ENCODE assay signal across 25 mouse cellular contexts in genomic region chr6:8347154-8347553, GRCm38 (mm10).
DNase-seq lines count a peak whose midpoint lies in the region; ATAC-seq and TF ChIP-seq lines count a peak whose summit lies in the region.
"Had no signal": no experiment of that assay in that cellular context is flagged by ENCODE, and none has a peak within 500 bp of the region (broad histone marks: within the 10 kb centered on the region; RNA-seq: fewer than 3 reads in every experiment).

No protein-coding gene starts in this region.

- H3K36me3 ChIP-seq in lung, embryonic 14.5 days (ENCODE audit: insufficient read depth): no peaks in the 10 kb centered on the region
- H3K36me3 ChIP-seq in liver, embryonic 15.5 days (replicated peaks): no peaks in the 10 kb centered on the region
- H3K36me3 ChIP-seq in stomach, embryonic 14.5 days (ENCODE audit: control insufficient read depth, insufficient read depth, low read length): no peaks in the 10 kb centered on the region
- H3K36me3 ChIP-seq in forebrain, postnatal 0 days (ENCODE audit: insufficient read depth): no peaks in the 10 kb centered on the region
- H3K36me3 ChIP-seq in hindbrain, embryonic 14.5 days (replicated peaks; ENCODE audit: control insufficient read depth, insufficient read depth): no peaks in the 10 kb centered on the region
- H3K36me3 ChIP-seq: heart, embryonic 15.5 days; hindbrain, embryonic 13.5 days; limb, embryonic 10.5 days; midbrain, embryonic 13.5 days; neural tube, embryonic 13.5 days had no signal

- no peak overlapping the region for H3K9ac ChIP-seq in lung, embryonic 14.5 days
- H3K9ac ChIP-seq in liver, embryonic 15.5 days: no peak overlapping the region
- no peak overlapping the region for H3K9ac ChIP-seq in stomach, embryonic 14.5 days (replicated peaks; ENCODE audit: low read depth, low read length)
- no peak overlapping the region for H3K9ac ChIP-seq in forebrain, postnatal 0 days
- no peak overlapping the region for H3K9ac ChIP-seq in hindbrain, embryonic 14.5 days
- H3K9ac ChIP-seq: heart, embryonic 15.5 days; hindbrain, embryonic 13.5 days; liver, embryonic 14.5 days; midbrain, embryonic 13.5 days; neural tube, embryonic 13.5 days had no signal

- no peaks in the 10 kb centered on the region for H3K27me3 ChIP-seq in lung, embryonic 14.5 days (ENCODE audit: insufficient read depth, low read length)
- no peaks in the 10 kb centered on the region for H3K27me3 ChIP-seq in liver, embryonic 15.5 days
- no peaks in the 10 kb centered on the region for H3K27me3 ChIP-seq in stomach, embryonic 14.5 days (ENCODE audit: control insufficient read depth, insufficient read depth, low read length)
- H3K27me3 ChIP-seq in forebrain, postnatal 0 days (ENCODE audit: insufficient read depth, low read length): no peaks in the 10 kb centered on the region
- H3K27me3 ChIP-seq in hindbrain, embryonic 14.5 days (ENCODE audit: control insufficient read depth, insufficient read depth, low read length): no peaks in the 10 kb centered on the region
- H3K27me3 ChIP-seq: heart, embryonic 15.5 days; hindbrain, embryonic 13.5 days; midbrain, embryonic 13.5 days; neural tube, embryonic 13.5 days had no signal

- no peak overlapping the region for H3K4me2 ChIP-seq in lung, embryonic 14.5 days
- H3K4me2 ChIP-seq in liver, embryonic 15.5 days: no peak overlapping the region
- no peak overlapping the region for H3K4me2 ChIP-seq in stomach, embryonic 14.5 days (replicated peaks; ENCODE audit: low read depth, low read length)
- no peak overlapping the region for H3K4me2 ChIP-seq in forebrain, postnatal 0 days (ENCODE audit: low read depth)
- no peak overlapping the region for H3K4me2 ChIP-seq in hindbrain, embryonic 14.5 days (replicated peaks)
- H3K4me2 ChIP-seq: heart, embryonic 15.5 days; hindbrain, embryonic 13.5 days; midbrain, embryonic 13.5 days; neural tube, embryonic 13.5 days had no signal

- H3K4me3 ChIP-seq in lung, embryonic 14.5 days (ENCODE audit: low read depth, low read length): no peak overlapping the region
- no peak overlapping the region for H3K4me3 ChIP-seq in liver, embryonic 15.5 days (replicated peaks)
- no peak overlapping the region for H3K4me3 ChIP-seq in stomach, embryonic 14.5 days (ENCODE audit: low read depth, low read length)
- no peak overlapping the region for H3K4me3 ChIP-seq in forebrain, postnatal 0 days (ENCODE audit: low read depth, low read length)
- H3K4me3 ChIP-seq in hindbrain, embryonic 14.5 days (replicated peaks; ENCODE audit: low read length): no peak overlapping the region
- H3K4me3 ChIP-seq: heart, embryonic 15.5 days; hindbrain, embryonic 13.5 days; limb, embryonic 10.5 days; midbrain, embryonic 13.5 days; neural tube, embryonic 13.5 days had no signal

- no peaks in the 10 kb centered on the region for H3K4me1 ChIP-seq in lung, embryonic 14.5 days (ENCODE audit: insufficient read depth)
- peaks cover 44% of the 10 kb centered on the region for H3K4me1 ChIP-seq in liver, embryonic 15.5 days (replicated peaks)
- H3K4me1 ChIP-seq in stomach, embryonic 14.5 days (ENCODE audit: control insufficient read depth, insufficient read depth, low read length): no peaks in the 10 kb centered on the region
- no peaks in the 10 kb centered on the region for H3K4me1 ChIP-seq in forebrain, postnatal 0 days (ENCODE audit: insufficient read depth)
- peaks cover under 1% of the 10 kb centered on the region for H3K4me1 ChIP-seq in hindbrain, embryonic 14.5 days (replicated peaks; ENCODE audit: control insufficient read depth, insufficient read depth, low read length)
- H3K4me1 ChIP-seq: heart, embryonic 15.5 days had no signal

- 65% methylated on average over 2 of the region's 2 CpGs for WGBS in lung, embryonic 14.5 days
- WGBS in liver, embryonic 15.5 days (ENCODE audit: insufficient replicate concordance): 84% methylated on average over 2 of the region's 2 CpGs
- WGBS in stomach, embryonic 14.5 days: 77% methylated on average over 2 of the region's 2 CpGs
- WGBS in forebrain, postnatal 0 days: 88% methylated on average over 2 of the region's 2 CpGs
- WGBS in hindbrain, embryonic 14.5 days: 84% methylated on average over 2 of the region's 2 CpGs

- no peaks in the 10 kb centered on the region for H3K9me3 ChIP-seq in lung, embryonic 14.5 days (ENCODE audit: low read depth, low read length)
- H3K9me3 ChIP-seq in liver, embryonic 15.5 days (replicated peaks): no peaks in the 10 kb centered on the region
- no peaks in the 10 kb centered on the region for H3K9me3 ChIP-seq in stomach, embryonic 14.5 days (ENCODE audit: control insufficient read depth, low read depth, low read length)
- no peaks in the 10 kb centered on the region for H3K9me3 ChIP-seq in forebrain, postnatal 0 days (ENCODE audit: low read length)
- no peaks in the 10 kb centered on the region for H3K9me3 ChIP-seq in hindbrain, embryonic 14.5 days (ENCODE audit: control insufficient read depth, low read length)
- H3K9me3 ChIP-seq: heart, embryonic 15.5 days; hindbrain, embryonic 13.5 days; limb, embryonic 10.5 days; midbrain, embryonic 13.5 days; neural tube, embryonic 13.5 days had no signal

- 0 out of 2 replicates have a peak, but pooled peaks have one; percentile 4 for ATAC-seq in lung, embryonic 14.5 days (ENCODE audit: insufficient read depth)
- ATAC-seq in liver, embryonic 15.5 days (ENCODE audit: insufficient read depth): no peak; the same call in 1 of the 2 replicates
- peak; percentile 65; the same call in 1 of the 2 replicates for ATAC-seq in stomach, embryonic 14.5 days (ENCODE audit: insufficient number of reproducible peaks, insufficient read depth, low FRiP score, low read depth)
- no peak for ATAC-seq in forebrain, postnatal 0 days
- ATAC-seq in hindbrain, embryonic 14.5 days (ENCODE audit: low FRiP score): no peak
- ATAC-seq: forebrain, embryonic 16.5 days; inflammation-experienced regulatory T-cells, adult 6 months; midbrain, embryonic 13.5 days had no signal

- peak; percentile 16 for DNase-seq in lung, embryonic 14.5 days
- no peak for DNase-seq in lung, postnatal 4 days
- peak; percentile 69 for DNase-seq in 416B (ENCODE audit: low read depth)
- DNase-seq in left cerebral cortex, adult 9 months (ENCODE audit: low spot score in 2 of 2): no peak
- no peak for DNase-seq in forebrain, postnatal 0 days
- no peak for DNase-seq in hindbrain, embryonic 14.5 days (ENCODE audit: low spot score)
- DNase-seq: adrenal gland, postnatal 14 days; cerebellum, adult 2 months; cerebellum, postnatal 36 days; gastrocnemius, postnatal 25 days; heart, postnatal 36 days; kidney, adult 8-10 months; kidney, postnatal 10 days; thymus, adult 18-20 months; thymus, postnatal 36 days had no signal

- H3K27ac ChIP-seq in lung, embryonic 14.5 days (ENCODE audit: low read depth): no peak overlapping the region
- H3K27ac ChIP-seq in liver, embryonic 15.5 days (replicated peaks): 0 out of 2 replicates have a peak overlapping the region, but pooled peaks have one; percentile 34
- no peak overlapping the region for H3K27ac ChIP-seq in stomach, embryonic 14.5 days (ENCODE audit: low read length)
- no peak overlapping the region for H3K27ac ChIP-seq in forebrain, postnatal 0 days (ENCODE audit: low read depth, low read length)
- H3K27ac ChIP-seq in hindbrain, embryonic 14.5 days: no peak overlapping the region
- H3K27ac ChIP-seq: heart, embryonic 15.5 days; hindbrain, embryonic 13.5 days; limb, embryonic 10.5 days; liver, embryonic 14.5 days; midbrain, embryonic 13.5 days; neural tube, embryonic 13.5 days had no signal

- no peak for TF ChIP-seq CTCF in lung, embryonic 14.5 days (IDR thresholded peaks at IDR 0.05; ENCODE audit: low read depth)
- no peak for TF ChIP-seq CTCF in forebrain, postnatal 0 days (IDR thresholded peaks at IDR 0.05; ENCODE audit: low read depth)

Comparison
In these comparisons a context has a peak if more than half of its experiments do, and no peak if none do; other contexts are left out.
1. DNase-seq: peak in lung, embryonic 14.5 days (single experiment) and 416B (single experiment); none in lung, postnatal 4 days (0 of 2), left cerebral cortex, adult 9 months (0 of 2), forebrain, postnatal 0 days (single experiment) and hindbrain, embryonic 14.5 days (single experiment).
2. ATAC-seq: peak in lung, embryonic 14.5 days (single experiment) and stomach, embryonic 14.5 days (single experiment); none in liver, embryonic 15.5 days (single experiment), forebrain, postnatal 0 days (single experiment) and hindbrain, embryonic 14.5 days (single experiment).